Mouse (Mus musculus) liver, postnatal 0 days (tissue): ENCODE data around the gene Flrt1. TPM values are rescaled to one million over a fixed set of nuclear protein-coding genes. Genes with fewer than 3 reads are reported as not detected.

Experiments used
- ATAC-seq: fragments of 200-750 bp; cut with Nextera tagmentation; 2 replicates; pipeline ENCODE4 v1.8.0; 2017; ENCODE audit warnings: mild to moderate bottlenecking, moderate library complexity
- DNase-seq: peaks from one replicate; pipeline ENCODE4 v3.0.0-alpha.2; 2016
- H3K27ac ChIP-seq: fragments of 300-500 bp; sonication (generic); 2 replicates; pipeline ENCODE4 v1.5.1; 2014; ENCODE audit warnings: antibody characterized with exemption, moderate library complexity, mild to moderate bottlenecking, low read depth
- H3K27me3 ChIP-seq: fragments of 300-500 bp; sonication (generic); 2 replicates; pipeline ENCODE4 v1.6.1; 2014; ENCODE audit warnings: low read length, control low read depth, mixed read lengths; ENCODE audit not compliant: insufficient read depth
- H3K36me3 ChIP-seq: fragments of 300-500 bp; sonication (generic); replicated peaks from 2 replicates; pipeline ENCODE4 v1.6.1; 2014; ENCODE audit warnings: mild to moderate bottlenecking, control low read depth, low read length, moderate library complexity, mixed read lengths; ENCODE audit not compliant: insufficient read depth
- H3K4me1 ChIP-seq: fragments of 300-500 bp; sonication (generic); 2 replicates; pipeline ENCODE4 v1.6.1; 2014; ENCODE audit warnings: antibody characterized with exemption, mild to moderate bottlenecking, control low read depth; ENCODE audit not compliant: insufficient read depth
- H3K4me2 ChIP-seq: fragments of 300-500 bp; sonication (generic); 2 replicates; pipeline ENCODE4 v1.6.1; 2014; ENCODE audit warnings: low read depth, mild to moderate bottlenecking, low read length, moderate library complexity, mixed read lengths
- H3K4me3 ChIP-seq: fragments of 300-500 bp; sonication (generic); 2 replicates; pipeline ENCODE4 v1.5.1; 2014; ENCODE audit warnings: low read depth, low read length
- H3K9ac ChIP-seq: fragments of 300-500 bp; sonication (generic); replicated peaks from 2 replicates; pipeline ENCODE4 v1.6.1; 2014; ENCODE audit warnings: mild to moderate bottlenecking, moderate library complexity
- H3K9me3 ChIP-seq: fragments of 300-500 bp; sonication (generic); 2 replicates; pipeline ENCODE4 v1.6.1; 2016; ENCODE audit warnings: mild to moderate bottlenecking, control low read depth, low read length, mixed read lengths
- CTCF ChIP-seq: sonication (generic); IDR thresholded peaks from 2 replicates; pipeline ENCODE4 v1.5.1; 2016; ENCODE audit warnings: antibody characterized with exemption, low read depth
- EP300 ChIP-seq: IDR thresholded peaks from 2 replicates; pipeline ENCODE4 v1.6.1; 2016; ENCODE audit warnings: antibody characterized with exemption, low read depth, mild to moderate bottlenecking
- WGBS: fragments of 180-500 bp; shearing (Covaris S2); extraction: QIAGEN DNeasy Blood & Tissue Kit; methylation state at CpG from one replicate; pipeline ENCODE4 v1.1.7; 2014; ENCODE audit not compliant: insufficient replicate concordance; 5-methylcytosine and 5-hydroxymethylcytosine counted together
- polyA plus RNA-seq: library from polyadenylated mRNA; unstranded; fragments of >200 nt; fragmentation: Nextera tagmentation; extraction: Ambion mirVana; gene quantifications from 2 replicates; pipeline ENCODE4 v1.2.1, GENCODE M21; 2015

The Flrt1 gene
- polyA plus RNA-seq, 1 experiment from 2014 or later = 0.21 TPM

DNA sequence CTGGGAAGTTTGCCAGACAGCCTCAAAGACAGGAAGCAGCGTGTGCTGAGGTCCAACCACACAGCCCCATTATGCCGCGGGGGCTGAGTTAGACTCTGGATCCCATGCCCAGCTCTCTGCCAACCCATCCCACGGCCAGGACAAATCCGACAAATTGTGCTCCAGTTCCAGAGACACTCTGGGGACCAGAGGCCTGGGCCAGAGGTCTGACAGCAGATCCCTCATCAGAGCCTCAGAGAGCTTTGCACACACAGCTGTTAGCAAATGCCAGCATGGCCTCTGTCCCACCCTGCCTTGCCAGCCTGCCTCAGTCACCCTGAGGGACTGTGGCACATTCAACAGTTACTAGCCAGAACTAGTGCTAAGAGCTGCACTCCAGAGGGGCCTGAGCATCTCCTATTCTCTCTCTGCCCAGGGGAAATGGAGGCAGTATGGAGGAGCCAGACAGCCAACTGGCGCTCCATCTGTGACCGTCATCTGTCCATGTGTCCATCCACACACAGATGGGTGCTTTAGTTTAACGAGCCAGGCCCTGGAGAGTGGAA lies 43.1 kb upstream of the Flrt1 start:
- 53% methylated on average over 8 of the region's 8 CpGs for WGBS
- Histone ChIP-seq H3K4me3 (no peak overlapping the region), H3K4me1 (peaks cover 3% of the 10 kb centered on the region), H3K9me3 (no peaks in the 10 kb centered on the region), H3K27ac (no peak overlapping the region), H3K27me3 (peaks cover 10% of the 10 kb centered on the region), H3K36me3 (no peaks in the 10 kb centered on the region), H3K4me2 (no peak overlapping the region), H3K9ac (no peak overlapping the region)
- no peak for ATAC-seq
- TF ChIP-seq EP300 (no peak), CTCF (no peak)
- no peak for DNase-seq

DNA sequence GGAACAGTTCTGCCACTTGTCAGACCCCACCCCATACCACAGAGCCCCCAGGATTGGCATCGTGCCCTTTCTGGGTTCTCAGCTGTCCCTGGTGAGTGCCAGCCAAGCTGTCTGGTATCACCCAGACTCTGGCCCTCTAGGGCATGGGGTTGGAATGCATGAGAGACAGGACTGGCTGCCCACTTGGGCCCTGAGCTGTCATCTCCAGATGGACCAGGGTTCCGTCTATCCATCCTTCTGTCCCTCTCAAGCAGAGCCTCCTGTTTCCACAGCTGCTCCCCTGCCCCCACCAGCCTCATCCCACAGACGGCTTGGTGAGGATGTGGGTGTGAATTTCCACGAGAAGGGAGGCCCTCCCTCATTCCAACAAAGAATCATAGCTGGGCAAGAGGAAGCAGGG lies 42.6 kb upstream of the Flrt1 start:
- Histone ChIP-seq H3K4me2 (no peak overlapping the region), H3K36me3 (no peaks in the 10 kb centered on the region), H3K4me3 (no peak overlapping the region), H3K9me3 (no peaks in the 10 kb centered on the region), H3K4me1 (peaks cover 6% of the 10 kb centered on the region), H3K27ac (no peak overlapping the region), H3K27me3 (peaks cover 10% of the 10 kb centered on the region), H3K9ac (no peak overlapping the region)
- no peak for DNase-seq
- ATAC-seq = no peak
- TF ChIP-seq CTCF (no peak), EP300 (no peak)
- WGBS = 46% methylated on average over 4 of the region's 4 CpGs

DNA sequence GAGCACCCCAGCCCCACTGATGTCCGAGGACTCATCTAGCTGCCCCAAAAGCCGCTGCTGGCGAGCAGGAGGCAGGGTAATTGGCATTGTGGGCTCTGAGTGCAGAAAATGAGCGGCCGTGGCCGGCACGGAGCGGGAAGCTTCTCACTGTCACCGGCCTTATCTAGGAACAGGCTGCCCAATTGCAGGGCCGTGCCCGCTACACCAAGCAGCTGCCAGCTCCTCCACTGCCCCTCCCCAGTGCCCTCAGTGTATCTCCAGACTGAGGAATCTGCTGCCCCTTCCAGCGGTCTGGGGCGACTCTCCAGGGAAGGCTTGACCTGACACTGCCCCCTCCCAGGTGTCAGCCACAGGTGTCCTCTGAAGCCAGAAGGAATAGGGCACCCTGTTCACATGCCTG lies 40.8 kb upstream of the Flrt1 start:
- no peak overlapping the region for H3K9ac ChIP-seq
- no peak overlapping the region for H3K4me3 ChIP-seq
- peaks cover 10% of the 10 kb centered on the region for H3K27me3 ChIP-seq
- no peaks in the 10 kb centered on the region for H3K9me3 ChIP-seq
- DNase-seq (no peak), ATAC-seq (no peak)
- no peak for TF ChIP-seq CTCF
- no peaks in the 10 kb centered on the region for H3K36me3 ChIP-seq
- no peak overlapping the region for H3K27ac ChIP-seq
- 77% methylated on average over 13 of the region's 13 CpGs for WGBS
- no peak overlapping the region for H3K4me2 ChIP-seq
- H3K4me1 ChIP-seq = peaks cover 6% of the 10 kb centered on the region

DNA sequence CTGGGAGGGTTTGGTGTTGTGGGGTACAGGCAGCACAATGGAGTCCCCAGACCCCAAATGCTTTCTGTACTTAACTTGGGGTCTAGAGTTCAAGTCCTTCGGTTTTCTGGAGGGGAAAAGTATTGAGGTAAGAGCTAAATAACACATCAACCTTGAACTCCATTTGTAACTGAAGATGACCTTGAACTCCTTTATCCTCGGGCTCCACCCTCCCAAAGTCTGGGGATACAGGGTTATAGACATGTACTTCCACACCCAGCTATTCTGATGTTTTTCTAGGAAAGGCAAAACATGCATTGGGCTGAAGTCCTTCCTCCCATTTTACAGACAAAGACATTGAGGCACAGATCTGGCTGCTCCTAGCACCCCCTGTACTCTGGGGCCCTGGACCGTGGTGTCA lies 38.9 kb upstream of the Flrt1 start:
- Histone ChIP-seq H3K4me2 (peak overlapping the region; percentile 61), H3K36me3 (no peaks in the 10 kb centered on the region), H3K27me3 (peaks cover 10% of the 10 kb centered on the region), H3K9ac (no peak overlapping the region), H3K4me1 (peaks cover 6% of the 10 kb centered on the region), H3K4me3 (no peak overlapping the region), H3K9me3 (no peaks in the 10 kb centered on the region), H3K27ac (no peak overlapping the region)
- 63% methylated on average over 3 of the region's 3 CpGs for WGBS
- TF ChIP-seq CTCF (no peak), EP300 (no peak)
- DNase-seq (no peak), ATAC-seq (no peak)

DNA sequence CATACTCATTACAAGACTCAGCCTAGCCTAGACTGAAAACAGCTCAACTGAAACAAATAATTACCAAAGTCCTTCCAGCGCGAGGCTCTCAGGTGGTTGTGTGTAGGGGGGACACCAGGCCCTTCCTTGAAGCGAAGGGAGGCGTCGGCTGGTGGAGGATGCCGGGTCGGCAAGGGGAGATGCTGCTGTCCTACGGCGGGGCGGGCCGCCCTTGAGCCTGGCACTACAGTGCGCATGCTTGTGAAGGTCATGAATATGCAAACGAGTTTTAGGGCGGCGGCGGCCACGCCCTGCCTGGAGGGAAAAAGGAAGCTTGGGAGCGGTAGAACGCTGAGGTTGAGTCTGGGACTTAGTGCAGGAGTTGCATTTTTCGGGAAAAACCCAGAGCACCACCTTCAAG lies 38.3 kb upstream of the Flrt1 start:
- Histone ChIP-seq H3K4me3 (peak overlapping the region; percentile 27), H3K4me2 (peak overlapping the region; percentile 61), H3K4me1 (peaks cover 8% of the 10 kb centered on the region), H3K27me3 (peaks cover 10% of the 10 kb centered on the region), H3K36me3 (no peaks in the 10 kb centered on the region), H3K9me3 (no peaks in the 10 kb centered on the region), H3K9ac (no peak overlapping the region), H3K27ac (no peak overlapping the region)
- WGBS = 2% methylated on average over 20 of the region's 20 CpGs
- TF ChIP-seq CTCF = no peak
- no peak for TF ChIP-seq EP300
- ATAC-seq (peak; percentile 43), DNase-seq (peak; percentile 81)

DNA sequence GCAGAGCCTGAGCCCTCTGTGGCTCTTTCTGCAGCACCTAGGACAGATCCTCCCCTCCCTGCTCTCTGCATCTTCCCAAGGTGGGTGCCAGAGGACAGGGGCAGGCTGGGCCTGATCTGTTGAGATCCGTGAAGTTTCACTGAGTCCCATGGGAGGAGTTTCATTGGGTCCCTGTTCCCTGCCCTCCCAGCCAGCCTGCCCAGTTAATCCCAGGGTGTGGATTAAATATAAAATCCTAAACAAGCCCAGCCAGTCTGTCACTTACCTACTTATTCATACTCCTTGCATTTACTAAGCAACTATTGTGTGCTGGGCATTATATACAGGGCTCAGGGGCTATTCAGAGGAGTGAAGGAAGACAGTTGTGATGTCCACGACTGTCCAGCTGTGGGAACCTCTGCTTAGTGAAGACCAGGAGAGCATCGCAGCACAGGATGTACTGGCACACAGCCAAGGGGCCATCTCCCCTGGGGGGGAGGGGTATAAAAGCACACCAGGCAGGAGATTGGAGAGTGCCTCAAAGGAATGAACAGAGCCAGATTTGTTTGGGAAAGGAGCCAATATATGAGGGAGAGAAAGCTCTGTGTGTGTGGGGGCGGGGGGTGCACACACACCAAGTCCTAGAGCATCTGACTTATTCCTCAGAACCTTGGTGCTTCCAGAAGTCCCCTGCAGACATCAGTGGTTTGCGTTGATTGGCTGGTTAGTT lies 36.8 kb upstream of the Flrt1 start:
- no peak overlapping the region for H3K27ac ChIP-seq
- no peak overlapping the region for H3K4me3 ChIP-seq
- TF ChIP-seq EP300 (no peak), CTCF (no peak)
- H3K36me3 ChIP-seq = no peaks in the 10 kb centered on the region
- peaks cover 10% of the 10 kb centered on the region for H3K27me3 ChIP-seq
- WGBS = 58% methylated on average over 5 of the region's 5 CpGs
- peaks cover 11% of the 10 kb centered on the region for H3K4me1 ChIP-seq
- no peak overlapping the region for H3K9ac ChIP-seq
- H3K4me2 ChIP-seq = no peak overlapping the region
- H3K9me3 ChIP-seq = no peaks in the 10 kb centered on the region
- ATAC-seq = no peak
- no peak for DNase-seq
